In genomic region chr1:39280989-39281875, GRCm38 (mm10) we compare ENCODE assay signal across 8 mouse cellular contexts.
DNase-seq lines count a peak whose midpoint lies in the region; ATAC-seq and TF ChIP-seq lines count a peak whose summit lies in the region.

No protein-coding gene starts in this region.

- H3K27ac ChIP-seq in stomach, embryonic 14.5 days (ENCODE audit: low read length): no peak overlapping the region
- no peak overlapping the region for H3K27ac ChIP-seq in stomach, postnatal 0 days (replicated peaks)
- no peak overlapping the region for H3K27ac ChIP-seq in lung, postnatal 0 days (ENCODE audit: low read length)
- H3K27ac ChIP-seq in hindbrain, embryonic 12.5 days: no peak overlapping the region

- peak; percentile 9 for DNase-seq in cerebellum, adult 9-11 months
- DNase-seq in cerebellum, adult 11-12 months: no peak
- DNase-seq in stomach, postnatal 0 days (ENCODE audit: low spot score): no peak
- peak; percentile 69 for DNase-seq in lung, postnatal 0 days (ENCODE audit: low spot score)
- DNase-seq in gastrocnemius, postnatal 14 days: no peak
- DNase-seq in gastrocnemius, postnatal 10 days: no peak

- no peak overlapping the region for H3K9ac ChIP-seq in stomach, embryonic 14.5 days (replicated peaks; ENCODE audit: low read depth, low read length)
- H3K9ac ChIP-seq in stomach, postnatal 0 days (ENCODE audit: low read length): no peak overlapping the region
- H3K9ac ChIP-seq in lung, postnatal 0 days (replicated peaks; ENCODE audit: low read depth): no peak overlapping the region
- no peak overlapping the region for H3K9ac ChIP-seq in hindbrain, embryonic 12.5 days

- ATAC-seq in stomach, embryonic 14.5 days (ENCODE audit: insufficient number of reproducible peaks, insufficient read depth, low FRiP score, low read depth): peak; percentile 42; the same call in 1 of the 2 replicates
- no peak for ATAC-seq in stomach, postnatal 0 days (ENCODE audit: low FRiP score, low TSS enrichment)
- peak; percentile 66 for ATAC-seq in lung, postnatal 0 days
- ATAC-seq in hindbrain, embryonic 12.5 days (ENCODE audit: low FRiP score): no peak

- no peaks in the 10 kb centered on the region for H3K9me3 ChIP-seq in stomach, embryonic 14.5 days (ENCODE audit: control insufficient read depth, low read depth, low read length)
- no peaks in the 10 kb centered on the region for H3K9me3 ChIP-seq in stomach, postnatal 0 days (ENCODE audit: control insufficient read depth, low read length)
- H3K9me3 ChIP-seq in lung, postnatal 0 days (ENCODE audit: low read length): no peaks in the 10 kb centered on the region
- H3K9me3 ChIP-seq in hindbrain, embryonic 12.5 days (replicated peaks): peaks cover 8% of the 10 kb centered on the region; the same call in 1 of the 2 replicates

- WGBS in stomach, embryonic 14.5 days: 64% methylated on average over 15 of the region's 15 CpGs
- WGBS in stomach, postnatal 0 days: 65% methylated on average over 15 of the region's 15 CpGs
- 35% methylated on average over 15 of the region's 15 CpGs for WGBS in lung, postnatal 0 days
- WGBS in hindbrain, embryonic 12.5 days: 76% methylated on average over 15 of the region's 15 CpGs

- intact Hi-C loops in gastrocnemius, postnatal 14 days (cut with DNase I; ENCODE audit: low total_unique reads): no loop called here

- H3K4me2 ChIP-seq in stomach, embryonic 14.5 days (replicated peaks; ENCODE audit: low read depth, low read length): no peak overlapping the region
- H3K4me2 ChIP-seq in stomach, postnatal 0 days (replicated peaks; ENCODE audit: low read depth): no peak overlapping the region
- no peak overlapping the region for H3K4me2 ChIP-seq in lung, postnatal 0 days (replicated peaks; ENCODE audit: low read depth, low read length)
- no peak overlapping the region for H3K4me2 ChIP-seq in hindbrain, embryonic 12.5 days (replicated peaks)

- TF ChIP-seq EP300 in stomach, postnatal 0 days (optimal IDR thresholded peaks at IDR 0.05): no peak
- TF ChIP-seq EP300 in lung, postnatal 0 days (IDR thresholded peaks at IDR 0.05): no peak

- no peak for TF ChIP-seq CTCF in stomach, postnatal 0 days (IDR thresholded peaks at IDR 0.05; ENCODE audit: low read depth)
- no peak for TF ChIP-seq CTCF in lung, postnatal 0 days (IDR thresholded peaks at IDR 0.05)

- H3K4me3 ChIP-seq in stomach, embryonic 14.5 days (ENCODE audit: low read depth, low read length): no peak overlapping the region
- H3K4me3 ChIP-seq in stomach, postnatal 0 days (ENCODE audit: low read depth, low read length): no peak overlapping the region
- H3K4me3 ChIP-seq in lung, postnatal 0 days (ENCODE audit: low read depth, low read length): no peak overlapping the region
- H3K4me3 ChIP-seq in hindbrain, embryonic 12.5 days: no peak overlapping the region

- H3K36me3 ChIP-seq in stomach, embryonic 14.5 days (ENCODE audit: control insufficient read depth, insufficient read depth, low read length): no peaks in the 10 kb centered on the region
- no peaks in the 10 kb centered on the region for H3K36me3 ChIP-seq in stomach, postnatal 0 days (ENCODE audit: control insufficient read depth, insufficient read depth, low read length)
- H3K36me3 ChIP-seq in lung, postnatal 0 days (ENCODE audit: insufficient read depth, low read length): no peaks in the 10 kb centered on the region
- H3K36me3 ChIP-seq in hindbrain, embryonic 12.5 days: no peaks in the 10 kb centered on the region

- no peaks in the 10 kb centered on the region for H3K27me3 ChIP-seq in stomach, embryonic 14.5 days (ENCODE audit: control insufficient read depth, insufficient read depth, low read length)
- H3K27me3 ChIP-seq in stomach, postnatal 0 days (ENCODE audit: control insufficient read depth, insufficient read depth, low read length): no peaks in the 10 kb centered on the region
- H3K27me3 ChIP-seq in lung, postnatal 0 days (replicated peaks; ENCODE audit: insufficient read depth, low read length): no peaks in the 10 kb centered on the region
- H3K27me3 ChIP-seq in hindbrain, embryonic 12.5 days: no peaks in the 10 kb centered on the region

- H3K4me1 ChIP-seq in stomach, embryonic 14.5 days (ENCODE audit: control insufficient read depth, insufficient read depth, low read length): no peaks in the 10 kb centered on the region
- H3K4me1 ChIP-seq in stomach, postnatal 0 days (replicated peaks; ENCODE audit: control insufficient read depth, insufficient read depth): no peaks in the 10 kb centered on the region
- no peaks in the 10 kb centered on the region; the same call in 1 of the 2 replicates for H3K4me1 ChIP-seq in lung, postnatal 0 days (ENCODE audit: insufficient read depth, low read depth, low read length)
- peaks cover 3% of the 10 kb centered on the region; the same call in 1 of the 2 replicates for H3K4me1 ChIP-seq in hindbrain, embryonic 12.5 days

Comparison
In these comparisons a context has a peak if more than half of its experiments do, and no peak if none do; other contexts are left out.
1. DNase-seq: peak in cerebellum, adult 9-11 months (single experiment) and lung, postnatal 0 days (single experiment); none in cerebellum, adult 11-12 months (single experiment), stomach, postnatal 0 days (single experiment), gastrocnemius, postnatal 14 days (single experiment) and gastrocnemius, postnatal 10 days (single experiment).
2. ATAC-seq: peak in stomach, embryonic 14.5 days (single experiment) and lung, postnatal 0 days (single experiment); none in stomach, postnatal 0 days (single experiment) and hindbrain, embryonic 12.5 days (single experiment).